Mouse (Mus musculus) limb, embryonic 15.5 days (tissue): Measurements from ENCODE around the gene Kdm4a. TPM values are rescaled to one million over a fixed set of nuclear protein-coding genes. Genes with fewer than 3 reads are reported as not detected.

ENCODE experiments used
- ATAC-seq: fragments of 200-750 bp; cut with Nextera tagmentation; 2 replicates; pipeline ENCODE4 v1.8.0; 2017; ENCODE audit warnings: low read depth, moderate TSS enrichment; ENCODE audit not compliant: insufficient number of reproducible peaks, low FRiP score, low TSS enrichment
- H3K27ac ChIP-seq: fragments of 300-500 bp; sonication (generic); 2 replicates; pipeline ENCODE4 v1.5.1; 2015; ENCODE audit warnings: moderate library complexity, mild to moderate bottlenecking, inconsistent platforms
- H3K27me3 ChIP-seq: fragments of 300-500 bp; sonication (generic); 2 replicates; pipeline ENCODE4 v1.6.1; 2015; ENCODE audit warnings: inconsistent platforms
- H3K36me3 ChIP-seq: fragments of 300-500 bp; sonication (generic); 2 replicates; pipeline ENCODE4 v1.6.1; 2015; ENCODE audit warnings: inconsistent platforms
- H3K4me1 ChIP-seq: fragments of 300-500 bp; sonication (generic); 2 replicates; pipeline ENCODE4 v1.6.1; 2015; ENCODE audit warnings: inconsistent platforms
- H3K4me2 ChIP-seq: fragments of 300-500 bp; sonication (generic); 2 replicates; pipeline ENCODE4 v1.6.1; 2015; ENCODE audit warnings: mild to moderate bottlenecking, inconsistent platforms
- H3K4me3 ChIP-seq: fragments of 300-500 bp; sonication (generic); 2 replicates; pipeline ENCODE4 v1.5.1; 2015; ENCODE audit warnings: mild to moderate bottlenecking, inconsistent platforms
- H3K9ac ChIP-seq: fragments of 300-500 bp; sonication (generic); 2 replicates; pipeline ENCODE4 v1.6.1; 2015; ENCODE audit warnings: inconsistent platforms
- H3K9me3 ChIP-seq: fragments of 300-500 bp; sonication (generic); 2 replicates; pipeline ENCODE4 v1.6.1; 2016; ENCODE audit warnings: inconsistent platforms
- WGBS: fragments of 180-500 bp; shearing (Covaris S2); methylation state at CpG from one replicate; pipeline ENCODE4 v1.1.7; 2015; 5-methylcytosine and 5-hydroxymethylcytosine counted together
- polyA plus RNA-seq: library from polyadenylated mRNA; unstranded; fragments of >200 nt; fragmentation: Nextera tagmentation; extraction: Ambion mirVana; gene quantifications from 2 replicates; pipeline ENCODE4 v1.2.1, GENCODE M21; 2015

Kdm4a gene
- polyA plus RNA-seq, 1 experiment from 2014 or later = 35.0 TPM

- no peak for ATAC-seq
- WGBS = 71% methylated on average over 1 of the region's 1 CpGs
- peak overlapping the region; percentile 80 for H3K27ac ChIP-seq
Measured at GRCm38 (mm10) chr4:118135414-118135813, 44.4 kb downstream of the Kdm4a start.

GRCm38 (mm10) chr4:118134485-118135365 is 45.1 kb downstream of the Kdm4a start, which contains the start of gene St3gal3:
TSS of gene St3gal3 (minus strand) at chr4:118134914.
- Histone ChIP-seq H3K4me1 (peaks cover 16% of the 10 kb centered on the region), H3K27ac (peak within 1 kb of the TSS; percentile 80), H3K27me3 (no peaks in the 10 kb centered on the region), H3K9me3 (no peaks in the 10 kb centered on the region), H3K4me2 (peak within 1 kb of the TSS; percentile 89), H3K4me3 (peak within 1 kb of the TSS; percentile 92), H3K9ac (peak within 1 kb of the TSS; percentile 92), H3K36me3 (peaks cover 36% of the 10 kb centered on the region)
- peak; percentile 97 for ATAC-seq
- WGBS = under 1% methylated on average over 76 of the region's 84 CpGs

More at GRCm38 (mm10) chr4:118135414-118135813, 44.4 kb downstream of the Kdm4a start:
- no peaks in the 10 kb centered on the region for H3K9me3 ChIP-seq
- peak overlapping the region; percentile 92; the same call in 1 of the 2 replicates for H3K9ac ChIP-seq
- H3K27me3 ChIP-seq = no peaks in the 10 kb centered on the region
- peaks cover 16% of the 10 kb centered on the region for H3K4me1 ChIP-seq
- H3K36me3 ChIP-seq = peaks cover 42% of the 10 kb centered on the region
- H3K4me2 ChIP-seq = peak overlapping the region; percentile 89
- peak overlapping the region; percentile 92 for H3K4me3 ChIP-seq

GRCm38 (mm10) chr4:118131329-118131728 is 48.5 kb downstream of the Kdm4a start:
- no peak for ATAC-seq
- Histone ChIP-seq H3K36me3 (peaks cover 6% of the 10 kb centered on the region; the same call in 1 of the 2 replicates), H3K27ac (no peak overlapping the region), H3K27me3 (no peaks in the 10 kb centered on the region), H3K4me3 (no peak overlapping the region), H3K9me3 (no peaks in the 10 kb centered on the region), H3K9ac (no peak overlapping the region), H3K4me2 (no peak overlapping the region), H3K4me1 (peaks cover 19% of the 10 kb centered on the region)
- WGBS = 81% methylated on average over 5 of the region's 5 CpGs

GRCm38 (mm10) chr4:118123030-118123704 is 56.7 kb downstream of the Kdm4a start:
- WGBS = 66% methylated on average over 14 of the region's 14 CpGs
- H3K4me1 ChIP-seq = peaks cover 10% of the 10 kb centered on the region
- 0 out of 2 replicates have a peak, but pooled peaks have one; percentile 52 for ATAC-seq
- no peak overlapping the region for H3K4me3 ChIP-seq
- no peaks in the 10 kb centered on the region for H3K27me3 ChIP-seq
- H3K9me3 ChIP-seq = no peaks in the 10 kb centered on the region
- H3K27ac ChIP-seq = peak overlapping the region; percentile 27; the same call in 1 of the 2 replicates
- no peak overlapping the region for H3K9ac ChIP-seq
- H3K36me3 ChIP-seq = no peaks in the 10 kb centered on the region
- H3K4me2 ChIP-seq = peak overlapping the region; percentile 19; the same call in 1 of the 2 replicates

- Histone ChIP-seq H3K4me3 (no peak overlapping the region), H3K4me1 (peaks cover 6% of the 10 kb centered on the region), H3K27ac (no peak overlapping the region), H3K4me2 (no peak overlapping the region), H3K27me3 (no peaks in the 10 kb centered on the region), H3K36me3 (no peaks in the 10 kb centered on the region), H3K9me3 (no peaks in the 10 kb centered on the region), H3K9ac (no peak overlapping the region)
- no peak for ATAC-seq
- 64% methylated on average over 10 of the region's 10 CpGs for WGBS
Measured at GRCm38 (mm10) chr4:118122078-118122477, 57.8 kb downstream of the Kdm4a start.

- Histone ChIP-seq H3K36me3 (0 out of 2 replicates have a peak, but pooled peaks cover 3% of the 10 kb centered on the region), H3K9ac (no peak overlapping the region), H3K9me3 (no peaks in the 10 kb centered on the region), H3K27me3 (no peaks in the 10 kb centered on the region), H3K4me1 (peaks cover 4% of the 10 kb centered on the region; the same call in 1 of the 2 replicates), H3K4me2 (no peak overlapping the region), H3K27ac (no peak overlapping the region), H3K4me3 (no peak overlapping the region)
- WGBS = 92% methylated on average over 10 of the region's 10 CpGs
- no peak for ATAC-seq
Measured at GRCm38 (mm10) chr4:118117565-118117964, 62.3 kb downstream of the Kdm4a start.

GRCm38 (mm10) chr4:118116098-118116497 is 63.7 kb downstream of the Kdm4a start:
- Histone ChIP-seq H3K4me2 (no peak overlapping the region), H3K36me3 (0 out of 2 replicates have a peak, but pooled peaks cover 3% of the 10 kb centered on the region), H3K4me1 (no peaks in the 10 kb centered on the region), H3K27ac (no peak overlapping the region), H3K9me3 (no peaks in the 10 kb centered on the region), H3K27me3 (no peaks in the 10 kb centered on the region), H3K4me3 (no peak overlapping the region), H3K9ac (no peak overlapping the region)
- ATAC-seq = no peak
- WGBS = 88% methylated on average over 11 of the region's 11 CpGs

GRCm38 (mm10) chr4:118115132-118115531 is 64.7 kb downstream of the Kdm4a start:
- no peak for ATAC-seq
- no peaks in the 10 kb centered on the region for H3K9me3 ChIP-seq
- H3K27me3 ChIP-seq = no peaks in the 10 kb centered on the region
- no peak overlapping the region for H3K9ac ChIP-seq
- WGBS = 84% methylated on average over 7 of the region's 7 CpGs
- H3K4me1 ChIP-seq = no peaks in the 10 kb centered on the region
- 0 out of 2 replicates have a peak, but pooled peaks cover 3% of the 10 kb centered on the region for H3K36me3 ChIP-seq
- no peak overlapping the region for H3K27ac ChIP-seq
- no peak overlapping the region for H3K4me3 ChIP-seq
- H3K4me2 ChIP-seq = no peak overlapping the region

- Histone ChIP-seq H3K9ac (no peak overlapping the region), H3K36me3 (0 out of 2 replicates have a peak, but pooled peaks cover 6% of the 10 kb centered on the region), H3K4me2 (no peak overlapping the region), H3K4me1 (no peaks in the 10 kb centered on the region; the same call in 1 of the 2 replicates), H3K27me3 (no peaks in the 10 kb centered on the region), H3K9me3 (no peaks in the 10 kb centered on the region), H3K27ac (no peak overlapping the region), H3K4me3 (no peak overlapping the region)
- WGBS = 83% methylated on average over 12 of the region's 12 CpGs
- no peak for ATAC-seq
Measured at GRCm38 (mm10) chr4:118112601-118113000, 67.2 kb downstream of the Kdm4a start.

- WGBS = 69% methylated on average over 13 of the region's 13 CpGs
- ATAC-seq = no peak
- Histone ChIP-seq H3K9ac (no peak overlapping the region), H3K9me3 (no peaks in the 10 kb centered on the region), H3K36me3 (peaks cover 16% of the 10 kb centered on the region; the same call in 1 of the 2 replicates), H3K4me2 (no peak overlapping the region), H3K4me3 (no peak overlapping the region), H3K27ac (no peak overlapping the region), H3K4me1 (no peaks in the 10 kb centered on the region; the same call in 1 of the 2 replicates), H3K27me3 (no peaks in the 10 kb centered on the region)
Measured at GRCm38 (mm10) chr4:118109649-118110048, 70.2 kb downstream of the Kdm4a start.

GRCm38 (mm10) chr4:118108779-118109178 is 71.1 kb downstream of the Kdm4a start:
- H3K27me3 ChIP-seq = no peaks in the 10 kb centered on the region
- H3K4me3 ChIP-seq = no peak overlapping the region
- no peak for ATAC-seq
- 46% methylated on average over 7 of the region's 7 CpGs for WGBS
- H3K9me3 ChIP-seq = no peaks in the 10 kb centered on the region
- no peak overlapping the region for H3K4me2 ChIP-seq
- H3K36me3 ChIP-seq = peaks cover 13% of the 10 kb centered on the region; the same call in 1 of the 2 replicates
- peak overlapping the region; percentile 27; the same call in 1 of the 2 replicates for H3K27ac ChIP-seq
- H3K9ac ChIP-seq = no peak overlapping the region
- H3K4me1 ChIP-seq = no peaks in the 10 kb centered on the region; the same call in 1 of the 2 replicates
